Mouse (Mus musculus): ENCODE results near the gene Hmgb2.

GRCm38 (mm10) chr8:57487441-57488155, 24.1 kb upstream of the Hmgb2 start, which contains the start of gene Sap30:
- TF ChIP-seq CTCF (IDR thresholded peaks at IDR 0.05; ENCODE audit: extremely low read depth, insufficient read depth, low read length) (no peak), POLR2A (IDR thresholded peaks at IDR 0.05; ENCODE audit: extremely low read depth, insufficient read depth, low read length) (peak; percentile 79; the same call in 1 of the 2 replicates)

Measured in cortical plate, adult 2 months (tissue).